Mouse (Mus musculus): ENCODE data around the gene Mb21d2.

DNA sequence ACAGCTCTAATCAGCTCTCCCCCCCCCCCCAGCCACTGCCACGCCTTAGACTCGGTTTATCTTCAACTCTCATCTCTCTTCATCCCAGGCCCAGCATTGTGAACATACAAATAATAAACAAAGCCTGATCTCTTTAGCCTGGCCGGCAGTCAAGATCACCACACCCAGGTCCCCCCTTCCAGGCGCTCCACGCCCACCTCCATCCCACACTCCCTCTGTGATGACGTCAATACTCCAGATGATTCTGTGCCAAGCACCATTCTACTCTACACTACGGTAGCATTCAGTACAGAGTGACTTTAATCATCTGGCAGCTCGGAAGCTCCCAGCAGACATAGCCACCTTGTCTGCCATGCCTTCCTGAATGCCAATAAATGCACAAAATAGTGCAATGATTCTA, 47.7 kb downstream of the Mb21d2 start:
- TF ChIP-seq SMC3 (IDR thresholded peaks at IDR 0.05; ENCODE audit: low read depth, low read length), result no peak
- TF ChIP-seq MYC (IDR thresholded peaks at IDR 0.05; ENCODE audit: low read depth, low read length), result no peak
- no peak for TF ChIP-seq MAX (IDR thresholded peaks at IDR 0.05; ENCODE audit: low read length)
- no peak for TF ChIP-seq CTCF (IDR thresholded peaks at IDR 0.05 in 2 of 3, conservative IDR thresholded peaks at IDR 0.05 in 1 of 3; ENCODE audit: control insufficient read depth in 1 of 3, insufficient read depth in 1 of 3, low read depth in 2 of 3, low read length in 3 of 3, poor library complexity in 1 of 3, severe bottlenecking in 1 of 3)
- TF ChIP-seq RAD21 (IDR thresholded peaks at IDR 0.05; ENCODE audit: low read depth, low read length), result no peak
- TF ChIP-seq POLR2A (IDR thresholded peaks at IDR 0.05; ENCODE audit: control insufficient read depth in 1 of 2, insufficient read depth in 1 of 2, low read depth in 1 of 2, low read length in 2 of 2, poor library complexity in 1 of 2), result no peak
- TF ChIP-seq MEF2A (IDR thresholded peaks at IDR 0.05; ENCODE audit: extremely low read depth, insufficient replicate concordance, low read depth, low read length, poor library complexity, severe bottlenecking), result no peak
- TF ChIP-seq ZC3H11A (IDR thresholded peaks at IDR 0.05; ENCODE audit: low read depth, low read length), result no peak
- no peak for TF ChIP-seq TBP (IDR thresholded peaks at IDR 0.05; ENCODE audit: low read depth, low read length)
